Mouse (Mus musculus): ENCODE data around the gene Lrrc55.

- TF ChIP-seq CTCF (IDR thresholded peaks at IDR 0.05; ENCODE audit: low read depth) (no peak), EP300 (IDR thresholded peaks at IDR 0.05; ENCODE audit: low read depth) (no peak)
These were observed 58.9 kb downstream of the Lrrc55 start for GRCm38 (mm10) chr2:85138143-85138542.
